Mouse (Mus musculus): ENCODE data around the gene Sdf4.

GRCm38 (mm10) chr4:156049779-156050178 is 57.1 kb downstream of the Sdf4 start:
- no peak for TF ChIP-seq CTCF (IDR thresholded peaks at IDR 0.05; ENCODE audit: borderline replicate concordance, insufficient read depth, low read depth, low read length)
- TF ChIP-seq POLR2A (IDR thresholded peaks at IDR 0.05; ENCODE audit: borderline replicate concordance, insufficient read depth, low read length), result no peak

Data from cerebellum, adult 2 months (tissue).